Mouse (Mus musculus) heart, adult 10 weeks (tissue): ENCODE results near the gene Glrx3. TPM values are rescaled to one million over a fixed set of nuclear protein-coding genes. Genes with fewer than 3 reads are reported as not detected.

Experiments
- polyA plus RNA-seq: library from polyadenylated mRNA; stranded (reverse); fragments of 350-450 nt; fragmentation: Illumina TruSeq; extraction: RNeasy Lipid Tissue Mini Kit (QIAGEN cat#74804); gene quantifications from one replicate; pipeline ENCODE4 v1.2.3, GENCODE M21; 2014; ENCODE audit warnings: low read depth, low replicate concordance

Gene Glrx3
- 151 TPM for polyA plus RNA-seq

GRCm38 (mm10) chr7:137437440-137438178 lies at the start of gene Glrx3:
Gene Glrx3, plus strand, starts transcription at chr7:137437614.

GRCm38 (mm10) chr7:137410337-137411197 lies 26.8 kb upstream of the Glrx3 start, which contains the start of gene 9430038I01Rik:
Gene 9430038I01Rik, minus strand, starts transcription at chr7:137410762.

Other genes starting within 250 kb of the Glrx3 start
- gene Ebf3, start 123.2 kb upstream of the Glrx3 start, polyA plus RNA-seq = 4.7 TPM
- gene 9430038I01Rik, start 26.9 kb upstream of the Glrx3 start, polyA plus RNA-seq = 5.5 TPM